Mouse (Mus musculus): ENCODE measurements around the gene Atp12a. TPM values are rescaled to one million over a fixed set of nuclear protein-coding genes. Genes with fewer than 3 reads are reported as not detected.

Gene Atp12a
- polyA plus RNA-seq (2015; fragmentation: Nextera tagmentation; extraction: Ambion mirVana) = 0.10 and 0.28 TPM in 2 replicates

- H3K4me2 ChIP-seq = peak within 1 kb of the TSS; percentile 88
- peak within 1 kb of the TSS; percentile 45 for H3K9ac ChIP-seq
- H3K27ac ChIP-seq = no peak within 1 kb of the TSS
- peaks cover 54% of the 10 kb centered on the region for H3K27me3 ChIP-seq (replicated peaks)
- no peaks in the 10 kb centered on the region for H3K36me3 ChIP-seq (replicated peaks)
- peak within 1 kb of the TSS; percentile 52 for H3K4me3 ChIP-seq
- ATAC-seq (replicated peaks) = peak; percentile 81
- H3K9me3 ChIP-seq = no peaks in the 10 kb centered on the region
- WGBS = 2% methylated on average over 48 of the region's 48 CpGs
- H3K4me1 ChIP-seq = peaks cover 9% of the 10 kb centered on the region; the same call in 1 of the 2 replicates
These were observed at the start of gene Atp12a for GRCm38 (mm10) chr14:56364711-56365237. Atp12a (plus strand) TSS chr14:56365068.

- Histone ChIP-seq H3K4me2 (no peak overlapping the region), H3K27me3 (replicated peaks) (no peaks in the 10 kb centered on the region), H3K9me3 (no peaks in the 10 kb centered on the region), H3K9ac (no peak overlapping the region), H3K4me1 (no peaks in the 10 kb centered on the region), H3K27ac (no peak overlapping the region), H3K4me3 (no peak overlapping the region), H3K36me3 (replicated peaks) (no peaks in the 10 kb centered on the region)
- WGBS = 75% methylated on average over 7 of the region's 7 CpGs
- no peak for ATAC-seq (replicated peaks)
These were observed 49.3 kb upstream of the Atp12a start for GRCm38 (mm10) chr14:56315519-56315918.

GRCm38 (mm10) chr14:56316333-56316732, 48.5 kb upstream of the Atp12a start:
- H3K27me3 ChIP-seq (replicated peaks) = no peaks in the 10 kb centered on the region
- 97% methylated on average over 4 of the region's 4 CpGs for WGBS
- H3K36me3 ChIP-seq (replicated peaks) = no peaks in the 10 kb centered on the region
- no peaks in the 10 kb centered on the region for H3K9me3 ChIP-seq
- H3K27ac ChIP-seq = no peak overlapping the region
- no peak for ATAC-seq (replicated peaks)
- H3K4me3 ChIP-seq = no peak overlapping the region
- no peak overlapping the region for H3K9ac ChIP-seq
- no peaks in the 10 kb centered on the region for H3K4me1 ChIP-seq
- no peak overlapping the region for H3K4me2 ChIP-seq

- ATAC-seq (replicated peaks) = no peak
- WGBS = 86% methylated on average over 1 of the region's 1 CpGs
- H3K27ac ChIP-seq = no peak overlapping the region
These were observed 41.9 kb upstream of the Atp12a start for GRCm38 (mm10) chr14:56322982-56323381.

GRCm38 (mm10) chr14:56325038-56325437, 39.8 kb upstream of the Atp12a start:
- Histone ChIP-seq H3K36me3 (replicated peaks) (no peaks in the 10 kb centered on the region), H3K4me1 (no peaks in the 10 kb centered on the region), H3K9ac (no peak overlapping the region), H3K27ac (no peak overlapping the region), H3K4me2 (no peak overlapping the region), H3K9me3 (no peaks in the 10 kb centered on the region), H3K4me3 (no peak overlapping the region), H3K27me3 (replicated peaks) (no peaks in the 10 kb centered on the region)
- no peak for ATAC-seq (replicated peaks)

More at GRCm38 (mm10) chr14:56322982-56323381, 41.9 kb upstream of the Atp12a start:
- Histone ChIP-seq H3K4me1 (no peaks in the 10 kb centered on the region), H3K9me3 (no peaks in the 10 kb centered on the region), H3K4me2 (no peak overlapping the region), H3K4me3 (no peak overlapping the region), H3K27me3 (replicated peaks) (no peaks in the 10 kb centered on the region), H3K9ac (no peak overlapping the region), H3K36me3 (replicated peaks) (no peaks in the 10 kb centered on the region)

- H3K4me3 ChIP-seq = no peak overlapping the region
- H3K9ac ChIP-seq = no peak overlapping the region
- no peak for ATAC-seq (replicated peaks)
- H3K4me1 ChIP-seq = no peaks in the 10 kb centered on the region
- no peak overlapping the region for H3K4me2 ChIP-seq
- no peak overlapping the region for H3K27ac ChIP-seq
- H3K27me3 ChIP-seq (replicated peaks) = no peaks in the 10 kb centered on the region
- H3K9me3 ChIP-seq = no peaks in the 10 kb centered on the region
- H3K36me3 ChIP-seq (replicated peaks) = no peaks in the 10 kb centered on the region
These were observed 31.2 kb upstream of the Atp12a start for GRCm38 (mm10) chr14:56333700-56334099.

- ATAC-seq (replicated peaks) = no peak
- Histone ChIP-seq H3K9ac (no peak overlapping the region), H3K4me1 (no peaks in the 10 kb centered on the region), H3K4me2 (no peak overlapping the region), H3K27ac (no peak overlapping the region), H3K4me3 (no peak overlapping the region), H3K27me3 (replicated peaks) (no peaks in the 10 kb centered on the region), H3K9me3 (no peaks in the 10 kb centered on the region), H3K36me3 (replicated peaks) (no peaks in the 10 kb centered on the region)
- 90% methylated on average over 5 of the region's 5 CpGs for WGBS
These were observed 30.4 kb upstream of the Atp12a start for GRCm38 (mm10) chr14:56334437-56334836.

- Histone ChIP-seq H3K27ac (no peak overlapping the region), H3K4me1 (no peaks in the 10 kb centered on the region), H3K9me3 (no peaks in the 10 kb centered on the region), H3K36me3 (replicated peaks) (no peaks in the 10 kb centered on the region), H3K4me3 (no peak overlapping the region), H3K27me3 (replicated peaks) (no peaks in the 10 kb centered on the region), H3K9ac (no peak overlapping the region), H3K4me2 (no peak overlapping the region)
- ATAC-seq (replicated peaks) = no peak
- WGBS = 92% methylated on average over 10 of the region's 10 CpGs
These were observed 28.8 kb upstream of the Atp12a start for GRCm38 (mm10) chr14:56336032-56336431.

- Histone ChIP-seq H3K9me3 (no peaks in the 10 kb centered on the region), H3K27ac (no peak overlapping the region), H3K4me1 (no peaks in the 10 kb centered on the region), H3K9ac (no peak overlapping the region), H3K36me3 (replicated peaks) (no peaks in the 10 kb centered on the region), H3K4me3 (no peak overlapping the region), H3K27me3 (replicated peaks) (no peaks in the 10 kb centered on the region), H3K4me2 (no peak overlapping the region)
- WGBS = 63% methylated on average over 9 of the region's 9 CpGs
- no peak for ATAC-seq (replicated peaks)
These were observed 27.8 kb upstream of the Atp12a start for GRCm38 (mm10) chr14:56337075-56337474.

GRCm38 (mm10) chr14:56337696-56338095, 27.2 kb upstream of the Atp12a start:
- Histone ChIP-seq H3K27ac (no peak overlapping the region), H3K9ac (no peak overlapping the region), H3K4me2 (no peak overlapping the region), H3K36me3 (replicated peaks) (no peaks in the 10 kb centered on the region), H3K4me1 (no peaks in the 10 kb centered on the region), H3K4me3 (no peak overlapping the region), H3K27me3 (replicated peaks) (no peaks in the 10 kb centered on the region), H3K9me3 (no peaks in the 10 kb centered on the region)
- no peak for ATAC-seq (replicated peaks)
- WGBS = 91% methylated on average over 2 of the region's 2 CpGs

- 86% methylated on average over 7 of the region's 7 CpGs for WGBS
These were observed 25.9 kb upstream of the Atp12a start for GRCm38 (mm10) chr14:56338882-56339442.

GRCm38 (mm10) chr14:56348704-56349103, 16.2 kb upstream of the Atp12a start:
- Histone ChIP-seq H3K36me3 (replicated peaks) (no peaks in the 10 kb centered on the region), H3K9me3 (no peaks in the 10 kb centered on the region), H3K4me1 (no peaks in the 10 kb centered on the region), H3K9ac (no peak overlapping the region), H3K27ac (no peak overlapping the region), H3K4me2 (no peak overlapping the region), H3K4me3 (no peak overlapping the region), H3K27me3 (replicated peaks) (no peaks in the 10 kb centered on the region)
- WGBS = 75% methylated on average over 3 of the region's 3 CpGs
- ATAC-seq (replicated peaks) = no peak

More at GRCm38 (mm10) chr14:56338882-56339442, 25.9 kb upstream of the Atp12a start:
- H3K9ac ChIP-seq = no peak overlapping the region
- no peak for ATAC-seq (replicated peaks)
- H3K36me3 ChIP-seq (replicated peaks) = no peaks in the 10 kb centered on the region
- no peaks in the 10 kb centered on the region for H3K27me3 ChIP-seq (replicated peaks)
- no peak overlapping the region for H3K27ac ChIP-seq
- H3K4me3 ChIP-seq = no peak overlapping the region
- H3K4me1 ChIP-seq = no peaks in the 10 kb centered on the region
- no peak overlapping the region for H3K4me2 ChIP-seq
- H3K9me3 ChIP-seq = no peaks in the 10 kb centered on the region

GRCm38 (mm10) chr14:56349541-56349940, 15.3 kb upstream of the Atp12a start:
- no peak overlapping the region for H3K9ac ChIP-seq
- ATAC-seq (replicated peaks) = no peak
- no peak overlapping the region for H3K4me3 ChIP-seq
- no peaks in the 10 kb centered on the region for H3K4me1 ChIP-seq
- H3K36me3 ChIP-seq (replicated peaks) = no peaks in the 10 kb centered on the region
- no peaks in the 10 kb centered on the region for H3K27me3 ChIP-seq (replicated peaks)
- 82% methylated on average over 2 of the region's 2 CpGs for WGBS
- no peak overlapping the region for H3K27ac ChIP-seq
- H3K9me3 ChIP-seq = no peaks in the 10 kb centered on the region
- no peak overlapping the region for H3K4me2 ChIP-seq

All from midbrain, embryonic 15.5 days (tissue).